Mouse (Mus musculus) cortical plate, adult 2 months (tissue): Measurements from ENCODE around the gene Zfp956.

Experiments
- CTCF ChIP-seq: fragments of 200-500 bp; IDR thresholded peaks from 2 replicates; pipeline ENCODE4 v1.5.1; 2011; ENCODE audit warnings: mild to moderate bottlenecking, control low read depth, low read length; ENCODE audit not compliant: insufficient read depth; ENCODE audit errors: extremely low read depth
- POLR2A ChIP-seq: fragments of 200-500 bp; IDR thresholded peaks from 2 replicates; pipeline ENCODE4 v1.6.1; 2011; ENCODE audit warnings: mild to moderate bottlenecking, low read length, control low read depth; ENCODE audit not compliant: insufficient read depth; ENCODE audit errors: extremely low read depth

GRCm38 (mm10) chr6:47917051-47917450 lies 36.1 kb upstream of the Zfp956 start:
- TF ChIP-seq CTCF = no peak
- no peak for TF ChIP-seq POLR2A
